Mouse (Mus musculus): Measurements from ENCODE around the gene Nebl.

Nebl gene

DNA sequence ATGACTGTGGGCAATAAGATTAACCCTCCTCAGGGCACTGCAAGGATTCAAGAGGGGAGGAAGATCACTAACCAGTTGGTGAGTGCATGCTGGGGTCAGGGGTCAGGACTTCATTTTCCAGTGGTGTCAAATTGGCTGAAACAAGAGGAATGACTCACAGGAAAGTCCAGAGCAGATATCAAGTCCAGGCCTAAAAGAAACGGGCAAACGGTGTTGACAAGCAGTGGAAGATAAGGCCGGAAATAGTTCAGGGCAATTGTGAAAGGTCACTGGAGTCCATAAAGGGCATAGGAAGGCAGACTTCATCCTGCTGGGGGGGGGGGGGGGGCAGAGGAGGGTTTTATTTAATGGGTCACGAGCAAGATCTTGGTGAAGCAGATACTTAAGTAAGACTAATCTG is 207.5 kb downstream of the Nebl start:
- DNase-seq (ENCODE audit: low read depth, low spot score) = no peak

GRCm38 (mm10) chr2:17515686-17516085 is 215.6 kb downstream of the Nebl start:
- no peak for DNase-seq (ENCODE audit: low read depth, low spot score)

DNA sequence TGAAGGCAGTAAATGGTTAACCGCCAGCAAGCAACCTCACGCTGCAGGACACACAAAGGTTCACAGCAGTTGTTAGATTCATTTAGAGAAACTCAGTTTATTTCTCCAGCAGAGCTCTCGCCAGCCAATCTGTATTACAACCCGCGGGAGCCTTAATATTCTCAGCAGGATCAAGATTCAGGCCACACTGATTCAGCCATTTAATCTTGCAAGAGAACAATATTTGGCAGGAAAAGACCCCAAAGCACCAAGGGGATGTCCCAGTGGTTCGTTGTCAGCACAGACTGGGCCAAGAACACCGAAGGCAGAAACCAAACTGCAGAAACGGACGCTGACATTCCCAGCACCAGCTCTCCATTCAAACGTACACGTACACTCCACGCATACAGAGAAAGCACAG is 216.5 kb downstream of the Nebl start:
- no peak for DNase-seq (ENCODE audit: low read depth, low spot score)

- no peak for DNase-seq (ENCODE audit: low read depth, low spot score)
These were observed 221.3 kb downstream of the Nebl start for GRCm38 (mm10) chr2:17509942-17510341.

GRCm38 (mm10) chr2:17507362-17507761 is 223.9 kb downstream of the Nebl start:
- DNase-seq (ENCODE audit: low read depth, low spot score) = no peak

DNA sequence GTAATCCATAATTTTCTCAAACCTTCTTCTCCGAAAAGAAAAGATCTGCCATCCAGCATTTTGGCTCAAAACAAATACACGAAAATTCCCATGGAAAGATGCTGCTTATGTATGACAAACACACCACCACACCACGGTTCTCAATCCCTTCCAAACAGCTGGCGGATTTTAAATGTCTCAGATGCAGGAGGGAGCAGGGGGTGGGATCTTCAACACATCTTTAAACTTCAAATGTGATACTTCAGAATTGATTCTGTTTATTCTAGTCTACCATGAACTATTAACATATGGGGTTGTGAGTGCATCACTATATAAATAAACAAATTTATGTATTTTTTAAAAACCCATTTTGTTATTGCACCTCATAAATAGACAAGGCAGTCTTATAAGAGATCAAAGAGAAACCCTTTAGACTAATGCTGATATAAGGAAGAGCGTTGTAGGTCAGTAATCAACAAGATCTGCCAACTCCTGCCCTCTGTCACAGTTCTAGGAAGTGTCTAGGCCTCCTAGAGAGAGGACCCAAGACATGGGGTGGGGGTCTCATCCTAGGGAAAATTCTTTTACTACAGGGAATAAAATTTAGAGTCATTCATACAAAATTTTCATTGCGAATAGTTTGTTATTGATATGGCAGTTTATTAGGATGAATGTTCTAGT is 227.0 kb downstream of the Nebl start:
- no peak for DNase-seq (ENCODE audit: low read depth, low spot score)

- DNase-seq (ENCODE audit: low read depth, low spot score) = no peak
These were observed 230.2 kb downstream of the Nebl start for GRCm38 (mm10) chr2:17501075-17501474.

GRCm38 (mm10) chr2:17465517-17466174 is 265.6 kb downstream of the Nebl start:
- no peak for DNase-seq (ENCODE audit: low read depth, low spot score)

DNA sequence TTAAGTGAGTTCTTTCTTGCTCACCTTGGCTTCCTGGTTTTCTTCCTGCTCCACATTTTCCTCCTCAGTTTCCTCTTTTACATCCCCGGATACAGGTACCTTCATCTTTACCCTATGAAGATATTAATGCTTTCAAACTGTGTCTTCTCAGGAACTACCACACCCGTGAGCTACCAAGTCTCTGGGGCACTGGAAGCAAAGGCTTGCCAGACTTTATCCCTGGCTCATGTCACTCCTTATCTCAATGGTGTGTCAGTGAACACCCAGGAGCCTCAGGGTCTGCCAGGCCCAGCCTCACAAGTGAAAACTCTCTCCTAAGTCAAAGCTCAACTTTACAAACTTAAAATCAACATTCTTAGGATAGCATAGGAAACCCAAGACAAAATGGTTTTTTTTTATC is 270.8 kb downstream of the Nebl start:
- DNase-seq (ENCODE audit: low read depth, low spot score) = no peak

DNA sequence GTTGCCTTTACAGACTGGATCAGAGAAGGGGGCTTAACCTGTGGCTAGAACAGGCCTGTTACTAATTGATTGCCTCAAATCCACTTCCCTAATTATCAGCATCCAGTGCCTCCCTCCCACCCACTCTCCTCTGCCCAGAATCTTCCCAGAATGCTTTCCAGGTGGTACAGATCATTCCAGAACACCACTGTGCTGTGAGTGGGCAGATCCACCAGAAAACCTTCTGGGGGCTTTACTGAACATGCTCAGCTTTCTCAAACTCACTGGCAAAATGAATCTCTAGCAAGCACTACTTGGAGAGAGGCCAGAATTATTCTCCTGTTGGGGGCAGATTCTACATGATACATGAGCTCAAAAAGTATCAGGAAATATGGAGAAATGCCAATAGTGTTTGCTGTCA is 277.6 kb downstream of the Nebl start:
- DNase-seq (ENCODE audit: low read depth, low spot score) = no peak

- DNase-seq (ENCODE audit: low read depth, low spot score) = no peak
These were observed 282.9 kb downstream of the Nebl start for GRCm38 (mm10) chr2:17448341-17448740.

GRCm38 (mm10) chr2:17443581-17443980 is 287.7 kb downstream of the Nebl start:
- no peak for DNase-seq (ENCODE audit: low read depth, low spot score)

- no peak for DNase-seq (ENCODE audit: low read depth, low spot score)
These were observed 292.9 kb downstream of the Nebl start for GRCm38 (mm10) chr2:17438317-17438716.

DNA sequence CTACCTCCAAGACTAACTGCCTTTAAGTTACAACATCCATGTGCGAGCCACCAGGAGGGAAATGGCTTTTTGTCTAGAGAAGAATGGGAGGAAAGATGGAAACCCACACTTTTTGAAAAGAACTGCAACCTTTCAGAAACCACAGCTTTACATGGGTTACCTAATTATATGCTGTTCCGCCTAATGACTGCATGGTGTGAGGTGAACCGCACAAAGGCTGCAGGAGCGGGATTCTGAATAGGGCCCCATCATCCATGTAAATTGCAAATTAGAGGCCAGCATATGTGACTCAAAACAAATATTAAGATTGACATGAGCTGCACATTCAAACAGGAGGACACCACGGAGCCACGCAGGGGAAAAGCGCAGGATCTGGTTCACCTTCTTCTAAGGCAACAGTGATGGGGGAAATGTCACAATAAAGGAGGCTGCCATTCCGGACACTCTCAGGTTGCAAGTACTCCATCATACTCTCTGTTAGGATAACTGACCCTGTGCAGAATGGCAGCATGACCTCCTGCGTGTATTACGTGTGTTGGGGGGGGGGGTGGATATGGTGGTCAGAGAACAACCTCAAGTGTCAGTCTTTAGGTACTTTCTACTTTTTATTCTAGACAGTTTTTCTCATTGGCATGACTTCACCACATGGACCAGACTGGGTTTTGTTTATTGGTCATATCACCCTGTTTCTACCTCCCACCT is 294.4 kb downstream of the Nebl start:
- no peak for DNase-seq (ENCODE audit: low read depth, low spot score)

DNA sequence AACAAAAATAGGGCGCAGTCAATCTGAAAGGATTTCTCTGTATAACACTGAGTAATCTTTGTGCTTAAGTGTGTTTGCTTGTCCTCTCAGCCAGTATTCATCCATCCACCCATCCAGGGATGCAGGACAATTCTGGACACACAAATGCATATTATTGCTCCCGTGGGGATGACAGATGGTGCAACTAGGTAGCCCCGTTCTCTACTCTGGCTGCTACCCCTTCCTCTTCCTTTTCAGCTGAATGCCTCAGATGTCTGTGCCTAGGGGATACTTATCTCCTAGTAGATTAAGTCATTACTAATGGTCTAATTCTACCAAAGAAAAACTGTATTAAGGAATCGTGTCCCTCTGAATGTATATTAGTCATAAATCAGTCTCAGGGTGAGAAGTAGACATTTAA is 296.0 kb downstream of the Nebl start:
- no peak for DNase-seq (ENCODE audit: low read depth, low spot score)

- DNase-seq (ENCODE audit: low read depth, low spot score) = no peak
These were observed 302.2 kb downstream of the Nebl start for GRCm38 (mm10) chr2:17429028-17429427.

GRCm38 (mm10) chr2:17428156-17428555 is 303.1 kb downstream of the Nebl start:
- no peak for DNase-seq (ENCODE audit: low read depth, low spot score)

- DNase-seq (ENCODE audit: low read depth, low spot score) = peak; percentile 37
These were observed 308.3 kb downstream of the Nebl start for GRCm38 (mm10) chr2:17422967-17423366.

GRCm38 (mm10) chr2:17415347-17415746 is 315.9 kb downstream of the Nebl start:
- no peak for DNase-seq (ENCODE audit: low read depth, low spot score)

GRCm38 (mm10) chr2:17414324-17414723 is 316.9 kb downstream of the Nebl start:
- no peak for DNase-seq (ENCODE audit: low read depth, low spot score)

- no peak for DNase-seq (ENCODE audit: low read depth, low spot score)
These were observed 317.6 kb downstream of the Nebl start for GRCm38 (mm10) chr2:17413496-17414268.

DNA sequence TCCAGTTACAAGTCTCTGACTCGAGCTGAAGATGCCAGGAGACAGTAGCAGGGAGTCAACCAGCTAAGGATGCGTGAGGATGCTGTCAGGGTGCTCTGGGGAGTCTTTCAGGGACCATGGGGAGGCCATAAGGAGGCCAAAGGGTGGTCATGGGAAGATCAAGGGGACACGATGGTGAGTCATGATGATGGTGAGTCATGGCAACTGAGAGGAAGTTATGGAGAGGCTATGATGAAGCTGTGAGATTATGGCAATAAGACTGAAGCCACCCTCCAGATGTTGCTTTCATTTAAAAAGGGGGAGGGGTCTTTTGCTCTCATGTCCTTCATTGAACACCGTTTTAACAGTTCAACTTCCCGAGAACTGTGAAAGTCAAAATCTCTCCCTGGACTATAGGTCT is 322.0 kb downstream of the Nebl start:
- DNase-seq (ENCODE audit: low read depth, low spot score) = no peak

Measured in CD4-positive helper T cell, adult 2 months (primary cell).